Mouse (Mus musculus) activated CD4-positive, CD25-positive, alpha-beta regulatory T cell, adult 9 weeks (primary cell): ENCODE data around the gene Pfpl. TPM values are rescaled to one million over a fixed set of nuclear protein-coding genes. Genes with fewer than 3 reads are reported as not detected.

Source experiments
- polyA plus RNA-seq: library from polyadenylated mRNA; unstranded; fragments of 100-300 nt; shearing (Covaris generic); gene quantifications from one replicate; pipeline ENCODE4 v1.2.1, GENCODE M21; 2017

Gene Pfpl
- not detected for polyA plus RNA-seq

DNA sequence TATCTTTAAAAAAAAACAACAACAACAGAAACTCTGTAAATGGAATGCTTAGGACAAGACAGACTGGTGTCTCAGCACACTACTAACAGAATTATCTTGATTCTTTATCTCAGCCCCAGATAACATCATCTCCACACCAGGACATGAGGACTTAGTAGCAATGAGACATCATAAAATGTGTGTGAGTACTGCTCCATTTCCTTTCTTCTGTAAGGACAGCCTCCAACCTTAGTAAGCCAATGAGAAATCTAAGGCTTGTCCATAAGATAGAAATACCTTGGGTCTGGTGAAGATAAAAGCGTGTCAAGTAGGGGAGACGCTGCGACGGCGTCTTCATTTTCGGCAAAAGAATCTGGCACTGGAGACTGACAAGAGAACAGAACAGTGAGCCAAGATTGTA lies at the start of gene Pfpl:
Gene Pfpl (plus strand): TSS at position 301 of the 400 bp plus-strand sequence.

GRCm38 (mm10) chr19:12386979-12387378 lies 40.7 kb upstream of the Pfpl start, which contains the start of gene Olfr1440:
TSS of gene Olfr1440 (plus strand) at chr19:12387279.

DNA sequence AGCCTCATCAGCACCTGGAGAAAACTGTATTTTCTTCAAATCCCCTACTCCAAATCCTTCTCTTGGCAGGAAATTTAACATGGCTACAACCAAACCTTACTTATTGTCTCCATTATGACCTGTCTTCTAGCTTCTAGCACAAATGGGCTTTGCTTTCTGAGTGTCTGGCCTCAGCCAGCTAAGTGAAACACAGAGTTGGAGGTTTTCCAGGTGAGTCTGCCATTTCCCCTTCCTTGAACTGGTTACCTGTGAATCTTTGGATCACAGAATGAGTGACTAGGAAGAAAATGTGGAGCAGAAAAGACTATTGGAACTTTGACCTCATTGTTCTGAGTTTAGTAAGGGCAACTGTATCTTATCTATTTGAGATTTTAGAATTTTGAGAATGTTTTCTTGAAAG lies 10.3 kb upstream of the Pfpl start, which contains the start of gene Olfr1441:
Gene Olfr1441 (plus strand): TSS at position 73 of the 400 bp plus-strand sequence.

GRCm38 (mm10) chr19:12460282-12461249 lies 32.9 kb downstream of the Pfpl start, which contains the start of gene Mpeg1:
TSS of gene Mpeg1 (plus strand) at chr19:12460779.

Other genes starting within 250 kb of the Pfpl start
- gene Olfr1431, start 227.3 kb upstream of the Pfpl start, polyA plus RNA-seq: not detected
- gene Olfr1432, start 195.3 kb upstream of the Pfpl start, polyA plus RNA-seq: not detected
- gene Olfr262, start 186.2 kb upstream of the Pfpl start, polyA plus RNA-seq: not detected
- gene Olfr235, start 166.9 kb upstream of the Pfpl start, polyA plus RNA-seq: not detected
- not detected for gene Olfr1434, start 148.1 kb upstream of the Pfpl start, polyA plus RNA-seq
- gene Olfr1436, start 128.8 kb upstream of the Pfpl start, polyA plus RNA-seq: not detected
- not detected for gene Olfr1437, start 102.8 kb upstream of the Pfpl start, polyA plus RNA-seq
- not detected for gene Olfr1438-ps1, start 92.0 kb upstream of the Pfpl start, polyA plus RNA-seq
- not detected for gene Olfr1440, start 40.6 kb upstream of the Pfpl start, polyA plus RNA-seq
- not detected for gene Olfr1441, start 10.5 kb upstream of the Pfpl start, polyA plus RNA-seq
- gene Mpeg1, start 32.9 kb downstream of the Pfpl start, polyA plus RNA-seq: 1.3 TPM
- gene Dtx4, start 73.5 kb downstream of the Pfpl start, polyA plus RNA-seq: 5.6 TPM
- gene Fam111a, start 117.8 kb downstream of the Pfpl start, polyA plus RNA-seq: 60.7 TPM
- gene Gm4952, start 172.1 kb downstream of the Pfpl start, polyA plus RNA-seq: not detected
- gene Glyat, start 205.4 kb downstream of the Pfpl start, polyA plus RNA-seq: 0.09 TPM
- not detected for gene Olfr1442, start 242.5 kb downstream of the Pfpl start, polyA plus RNA-seq